Mouse (Mus musculus): ENCODE measurements around the gene Kctd13.

Kctd13 gene

GRCm38 (mm10) chr7:126941171-126941570, 12.5 kb downstream of the Kctd13 start:
- DNase-seq (ENCODE audit: extremely low read depth, low read depth, low spot score), result no peak

- no peak for DNase-seq (ENCODE audit: extremely low read depth, low read depth, low spot score)
These were observed 13.1 kb downstream of the Kctd13 start for GRCm38 (mm10) chr7:126941801-126942200.

DNA sequence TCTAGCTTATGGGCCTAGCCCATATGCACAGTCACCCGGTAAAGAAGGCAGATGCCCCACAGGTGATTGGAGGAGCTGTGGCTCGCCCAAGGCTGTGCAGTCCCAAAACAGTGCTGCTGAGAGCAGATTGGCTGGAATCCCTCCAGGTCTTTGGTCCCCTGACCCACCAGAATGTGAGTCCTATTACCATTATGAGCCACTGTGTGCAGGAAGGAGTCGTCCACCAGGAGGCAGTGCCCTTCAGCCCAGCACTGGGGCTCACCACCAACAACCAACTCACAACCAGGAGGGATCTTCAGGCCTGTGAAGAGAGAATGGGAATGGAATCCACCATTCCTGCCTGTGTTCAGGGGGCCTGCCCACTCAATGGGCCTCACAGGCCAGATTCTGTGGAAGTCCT, 17.9 kb downstream of the Kctd13 start:
- no peak for DNase-seq (ENCODE audit: extremely low read depth, low read depth, low spot score)

- DNase-seq (ENCODE audit: extremely low read depth, low read depth, low spot score), result no peak
These were observed 19.9 kb downstream of the Kctd13 start for GRCm38 (mm10) chr7:126948626-126949025.

DNA sequence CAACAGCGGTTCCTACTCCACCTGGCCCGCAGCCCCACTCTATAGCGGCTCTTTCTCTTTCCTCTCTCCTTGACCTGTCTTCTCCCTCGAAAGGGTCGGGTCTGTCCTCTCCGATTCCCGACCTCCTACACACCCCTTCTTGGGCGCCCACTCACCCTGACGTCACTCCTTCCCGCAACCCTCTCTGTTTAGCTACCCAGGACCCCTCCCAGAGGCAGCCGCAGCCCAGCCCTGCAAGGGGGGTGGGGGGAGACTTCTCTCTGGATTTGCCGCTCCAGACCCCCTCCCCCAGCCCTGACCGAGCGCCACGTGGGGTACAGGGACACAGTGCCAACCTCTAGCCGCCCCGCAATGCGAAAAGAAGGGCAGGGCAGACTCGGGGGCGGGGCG, 20.7 kb downstream of the Kctd13 start, which contains the start of gene Asphd1:
Asphd1 (minus strand) TSS at position 180 of the 390 bp plus-strand sequence.
- DNase-seq (ENCODE audit: extremely low read depth, low read depth, low spot score), result no peak

- no peak for DNase-seq (ENCODE audit: extremely low read depth, low read depth, low spot score)
These were observed 21.3 kb downstream of the Kctd13 start, which contains the start of gene Sez6l2 for GRCm38 (mm10) chr7:126949793-126950646. Gene Sez6l2, plus strand, starts transcription at chr7:126950563.

- no peak for DNase-seq (ENCODE audit: extremely low read depth, low read depth, low spot score)
These were observed 22.3 kb downstream of the Kctd13 start for GRCm38 (mm10) chr7:126950647-126951615.

- DNase-seq (ENCODE audit: extremely low read depth, low read depth, low spot score), result no peak
These were observed 23.1 kb downstream of the Kctd13 start for GRCm38 (mm10) chr7:126951741-126952140.

DNA sequence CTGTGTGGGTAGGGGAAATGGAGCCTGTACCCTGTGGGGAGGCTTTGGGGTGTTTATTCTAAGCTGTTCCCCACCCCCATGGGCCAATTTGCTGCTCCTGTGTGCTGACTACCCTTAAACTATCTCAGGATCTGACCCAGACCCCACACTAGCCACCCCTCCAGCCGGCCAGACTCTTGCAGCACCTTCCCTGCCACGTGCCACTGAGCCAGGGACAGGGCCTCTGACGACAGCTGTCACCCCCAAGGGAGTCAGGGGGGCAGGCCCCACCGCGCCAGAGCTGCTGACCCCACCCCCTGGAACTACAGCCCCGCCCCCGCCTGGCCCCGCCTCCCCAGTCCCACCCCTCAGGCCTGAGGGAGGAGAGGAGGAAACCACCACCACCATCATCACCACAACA, 24.0 kb downstream of the Kctd13 start:
- no peak for DNase-seq (ENCODE audit: extremely low read depth, low read depth, low spot score)

GRCm38 (mm10) chr7:126955125-126955524, 26.4 kb downstream of the Kctd13 start:
- DNase-seq (ENCODE audit: extremely low read depth, low read depth, low spot score), result no peak

DNA sequence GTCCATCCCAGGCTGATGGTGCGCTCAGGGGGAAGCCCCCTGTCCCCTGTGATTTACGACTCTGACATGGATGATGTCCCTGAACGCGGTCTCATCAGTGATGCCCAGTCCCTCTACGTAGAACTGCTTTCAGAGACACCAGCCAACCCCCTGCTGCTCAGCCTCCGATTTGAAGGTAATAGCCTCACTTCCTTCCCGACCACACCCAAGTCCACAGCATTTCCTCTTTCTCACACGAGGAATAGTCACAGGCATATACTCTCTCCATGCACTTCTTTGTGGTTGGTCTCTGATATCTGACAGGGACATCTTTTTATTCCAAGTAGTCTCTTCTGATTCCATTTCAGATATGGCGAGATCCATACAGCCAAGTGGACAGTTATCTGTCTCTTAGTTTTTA, 31.1 kb downstream of the Kctd13 start:
- no peak for DNase-seq (ENCODE audit: extremely low read depth, low read depth, low spot score)

- DNase-seq (ENCODE audit: extremely low read depth, low read depth, low spot score), result no peak
These were observed 32.4 kb downstream of the Kctd13 start for GRCm38 (mm10) chr7:126961095-126961494.

DNA sequence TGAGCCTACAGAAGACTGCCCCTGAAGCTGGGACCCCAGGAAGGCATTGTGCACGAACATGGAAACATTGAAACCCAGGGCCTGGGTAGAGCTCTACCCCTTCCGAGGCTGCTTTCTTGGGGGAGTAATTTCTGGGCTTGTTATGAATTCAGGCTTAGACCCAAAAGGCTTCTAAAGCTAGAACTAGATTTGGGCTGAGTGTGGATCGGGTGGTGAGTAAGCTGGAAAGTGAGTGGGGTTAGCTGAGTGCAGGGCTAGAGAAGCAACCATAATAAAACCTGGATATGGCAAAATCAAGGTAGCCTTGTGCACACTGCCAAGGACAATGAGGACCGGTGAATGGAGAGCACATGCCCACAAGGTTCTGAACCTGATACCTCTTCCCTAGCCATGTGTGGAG, 33.3 kb downstream of the Kctd13 start:
- DNase-seq (ENCODE audit: extremely low read depth, low read depth, low spot score), result no peak

DNA sequence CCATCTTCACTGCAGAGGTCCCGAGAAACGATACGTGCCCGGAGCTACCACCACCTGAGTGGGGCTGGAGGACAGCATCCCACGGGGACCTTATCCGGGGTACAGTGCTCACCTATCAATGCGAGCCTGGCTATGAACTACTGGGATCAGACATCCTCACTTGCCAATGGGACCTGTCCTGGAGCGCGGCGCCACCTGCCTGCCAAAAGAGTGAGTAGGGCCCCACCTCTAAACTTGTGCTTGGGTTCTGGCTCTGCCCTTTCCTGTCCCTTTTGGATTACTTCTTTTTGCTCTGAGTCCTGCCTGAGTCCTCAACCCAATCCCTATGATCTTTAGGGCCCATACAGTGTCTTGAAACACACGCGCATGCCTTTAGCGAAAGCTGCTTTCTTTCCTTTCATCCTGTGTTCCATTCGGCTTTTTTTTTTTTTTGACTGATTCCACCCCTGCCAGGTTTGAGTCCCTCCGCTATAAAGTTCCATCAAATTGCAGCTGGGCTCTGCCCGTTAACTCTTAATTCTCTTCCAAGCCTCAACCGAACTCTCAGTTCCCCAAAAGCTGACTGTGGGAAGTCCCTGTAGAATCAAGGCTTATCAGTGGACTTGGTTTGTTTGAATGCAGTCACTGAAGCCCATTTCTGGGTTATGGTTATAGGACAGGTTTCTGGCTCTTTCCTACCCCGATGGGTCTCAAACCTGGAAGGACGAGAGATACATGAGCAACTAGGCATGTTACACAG, 35.0 kb downstream of the Kctd13 start:
- no peak for DNase-seq (ENCODE audit: extremely low read depth, low read depth, low spot score)

DNA sequence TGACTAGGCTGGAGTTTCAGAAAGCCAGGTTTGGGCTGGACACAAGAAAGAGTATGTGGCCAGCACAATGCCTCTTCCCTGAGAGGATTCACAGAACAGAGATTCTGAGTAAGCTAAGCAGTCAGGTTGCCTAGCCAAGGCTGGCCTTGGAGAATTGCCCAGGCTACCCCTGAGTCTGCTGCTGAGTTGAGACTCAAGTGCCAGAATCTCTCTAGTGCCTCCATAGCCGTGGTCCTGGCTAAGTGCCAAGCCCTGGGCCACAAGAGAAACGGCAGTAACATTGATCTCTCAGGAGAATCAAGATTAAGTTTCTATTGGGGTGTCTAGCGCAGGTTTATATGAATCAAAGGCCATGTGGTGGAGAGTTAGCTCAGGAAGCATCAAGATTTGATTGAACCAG, 36.9 kb downstream of the Kctd13 start:
- no peak for DNase-seq (ENCODE audit: extremely low read depth, low read depth, low spot score)

GRCm38 (mm10) chr7:126967361-126967760, 38.7 kb downstream of the Kctd13 start:
- no peak for DNase-seq (ENCODE audit: extremely low read depth, low read depth, low spot score)

GRCm38 (mm10) chr7:126975493-126975892, 46.8 kb downstream of the Kctd13 start:
- DNase-seq (ENCODE audit: extremely low read depth, low read depth, low spot score), result no peak

DNA sequence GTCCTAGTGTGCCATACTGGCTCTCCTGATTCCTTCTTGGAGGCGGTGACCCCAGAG, 47.0 kb downstream of the Kctd13 start, which contains the start of gene Cdipt:
Cdipt (plus strand) TSS at position 22 of the 57 bp plus-strand sequence.
- no peak for DNase-seq (ENCODE audit: extremely low read depth, low read depth, low spot score)

DNA sequence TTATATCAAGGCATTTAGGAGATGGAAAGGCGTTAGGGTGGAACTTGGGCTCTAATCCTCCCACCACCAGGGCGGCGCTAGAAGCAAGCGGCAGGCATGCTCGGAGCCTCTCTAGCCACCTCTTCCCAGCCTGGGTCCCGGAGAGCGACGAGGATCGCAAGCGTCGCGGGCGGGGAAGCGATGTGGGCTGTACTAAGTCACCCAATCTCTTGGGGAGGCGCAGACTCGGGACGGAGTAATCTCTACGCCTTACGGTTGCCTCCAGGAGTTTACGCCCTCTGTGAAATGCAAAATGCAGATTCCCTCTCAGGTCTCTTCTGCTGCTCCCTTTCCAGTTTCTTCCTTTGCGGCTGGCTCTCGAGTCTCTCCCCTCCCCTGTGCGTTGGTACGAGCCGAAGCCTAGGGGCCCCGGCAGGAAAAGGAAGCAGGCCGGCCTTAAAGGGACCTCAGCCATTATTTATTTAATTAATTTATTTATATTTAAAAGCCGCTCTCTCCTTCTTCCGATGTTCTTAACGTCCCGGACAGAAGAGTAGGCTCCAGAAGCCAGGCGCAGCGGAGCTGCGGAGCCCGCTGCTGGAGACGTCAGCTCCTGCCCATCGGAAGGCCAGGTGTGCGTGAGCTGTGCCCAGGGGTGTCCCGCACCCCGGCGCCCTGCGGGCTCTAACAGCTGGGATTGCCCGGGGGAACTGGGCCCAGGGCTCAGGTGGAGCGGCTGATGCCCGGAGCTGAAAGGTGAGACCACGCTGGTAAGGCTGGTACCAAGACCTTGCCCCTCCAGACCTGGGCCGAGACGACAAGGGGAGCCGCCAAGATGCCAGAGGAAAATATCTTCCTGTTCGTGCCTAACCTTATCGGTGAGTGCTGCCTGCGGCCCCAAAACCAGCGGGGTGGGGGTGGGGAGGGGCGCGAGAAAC, 47.5 kb downstream of the Kctd13 start, which contains the start of gene Cdiptos:
Cdiptos (minus strand) TSS at position 149 of the 917 bp plus-strand sequence.
- DNase-seq (ENCODE audit: extremely low read depth, low read depth, low spot score), result no peak

DNA sequence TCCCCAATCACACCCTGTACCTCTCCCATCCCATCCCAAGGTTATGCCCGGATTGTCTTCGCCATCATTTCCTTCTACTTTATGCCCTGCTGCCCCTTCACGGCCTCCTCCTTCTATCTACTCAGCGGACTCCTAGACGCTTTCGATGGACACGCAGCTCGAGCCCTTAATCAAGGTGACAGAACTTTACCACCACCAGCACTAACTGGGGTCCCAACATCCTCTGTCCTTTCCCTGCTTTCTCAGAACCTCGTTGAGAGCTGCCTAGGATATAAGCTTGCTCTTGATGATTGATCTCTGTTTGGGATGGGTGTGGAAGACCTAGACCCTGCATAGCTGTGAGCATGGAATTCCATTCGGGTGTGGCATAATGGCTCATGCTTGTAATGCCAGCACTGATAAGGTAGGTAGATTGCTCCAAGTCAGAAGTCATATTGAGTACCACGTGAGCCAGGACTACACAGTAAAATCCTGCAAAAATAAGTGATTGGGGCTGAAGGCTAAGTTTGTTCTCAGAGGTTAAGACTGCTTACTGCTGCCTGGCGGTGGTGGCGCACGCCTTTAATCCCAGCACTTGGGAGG, 48.3 kb downstream of the Kctd13 start:
- DNase-seq (ENCODE audit: extremely low read depth, low read depth, low spot score), result no peak
